Mouse (Mus musculus): ENCODE data around the gene Qrfp.

The Qrfp gene

GRCm38 (mm10) chr2:31814699-31815098, 4.3 kb upstream of the Qrfp start:
- DNase-seq (ENCODE audit: low spot score) = no peak

- no peak for DNase-seq (ENCODE audit: low spot score)
Observed at GRCm38 (mm10) chr2:31813641-31814040, 3.3 kb upstream of the Qrfp start.

- no peak for DNase-seq (ENCODE audit: low spot score)
Observed at GRCm38 (mm10) chr2:31811086-31811958, 942 bp upstream of the Qrfp start.

GRCm38 (mm10) chr2:31809358-31809740, 1.0 kb downstream of the Qrfp start:
- DNase-seq (ENCODE audit: low spot score) = no peak

GRCm38 (mm10) chr2:31808410-31809357, 1.7 kb downstream of the Qrfp start:
- DNase-seq (ENCODE audit: low spot score) = no peak

- no peak for DNase-seq (ENCODE audit: low spot score)
Observed at GRCm38 (mm10) chr2:31806639-31807382, 3.6 kb downstream of the Qrfp start.

GRCm38 (mm10) chr2:31803480-31803879, 6.9 kb downstream of the Qrfp start:
- no peak for DNase-seq (ENCODE audit: low spot score)

GRCm38 (mm10) chr2:31802811-31803210, 7.6 kb downstream of the Qrfp start:
- DNase-seq (ENCODE audit: low spot score) = no peak

GRCm38 (mm10) chr2:31801416-31801815, 9.0 kb downstream of the Qrfp start:
- DNase-seq (ENCODE audit: low spot score) = no peak

- no peak for DNase-seq (ENCODE audit: low spot score)
Observed at GRCm38 (mm10) chr2:31796943-31797342, 13.4 kb downstream of the Qrfp start.

GRCm38 (mm10) chr2:31792611-31793010, 17.8 kb downstream of the Qrfp start:
- DNase-seq (ENCODE audit: low spot score) = no peak

GRCm38 (mm10) chr2:31791260-31791659, 19.1 kb downstream of the Qrfp start:
- DNase-seq (ENCODE audit: low spot score) = no peak

GRCm38 (mm10) chr2:31790728-31791251, 19.6 kb downstream of the Qrfp start:
- DNase-seq (ENCODE audit: low spot score) = no peak

- no peak for DNase-seq (ENCODE audit: low spot score)
Observed at GRCm38 (mm10) chr2:31789215-31789614, 21.2 kb downstream of the Qrfp start.

GRCm38 (mm10) chr2:31788227-31788626, 22.2 kb downstream of the Qrfp start:
- no peak for DNase-seq (ENCODE audit: low spot score)

GRCm38 (mm10) chr2:31787029-31787428, 23.4 kb downstream of the Qrfp start:
- peak; percentile 53 for DNase-seq (ENCODE audit: low spot score)

GRCm38 (mm10) chr2:31785074-31785473, 25.3 kb downstream of the Qrfp start:
- DNase-seq (ENCODE audit: low spot score) = peak; percentile 80

- DNase-seq (ENCODE audit: low spot score) = no peak
Observed at GRCm38 (mm10) chr2:31782958-31783602, 27.3 kb downstream of the Qrfp start.

GRCm38 (mm10) chr2:31779258-31779657, 31.1 kb downstream of the Qrfp start:
- DNase-seq (ENCODE audit: low spot score) = no peak

- no peak for DNase-seq (ENCODE audit: low spot score)
Observed at GRCm38 (mm10) chr2:31776479-31776878, 33.9 kb downstream of the Qrfp start.

- DNase-seq (ENCODE audit: low spot score) = no peak
Observed at GRCm38 (mm10) chr2:31770781-31771441, 39.5 kb downstream of the Qrfp start.
